Mouse (Mus musculus): ENCODE results near the gene Gjb4.

DNA sequence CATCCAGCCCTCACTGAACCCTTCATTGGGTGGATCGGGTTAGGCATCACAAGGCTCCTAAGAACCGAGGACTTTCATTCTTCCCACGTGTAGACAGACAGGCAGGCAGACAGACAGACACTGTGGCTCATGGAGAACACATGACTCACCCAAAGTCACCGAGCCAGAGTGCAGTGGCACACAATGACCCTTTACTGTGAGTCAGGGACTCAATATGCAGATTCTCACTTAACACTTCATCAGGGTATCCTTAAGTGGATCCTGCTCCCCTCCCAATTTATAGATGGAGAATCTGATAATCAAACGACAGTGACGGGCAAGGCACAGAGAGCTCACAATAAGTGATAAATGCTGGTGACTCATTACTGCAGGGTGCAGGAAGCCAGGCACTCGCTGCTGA is 26.6 kb downstream of the Gjb4 start:
- TF ChIP-seq CTCF (IDR thresholded peaks at IDR 0.05; ENCODE audit: borderline replicate concordance, insufficient read depth, low read length) (no peak), POLR2A (IDR thresholded peaks at IDR 0.05; ENCODE audit: low read depth, low read length) (no peak)

Data from embryonic fibroblast, embryonic 13.5 days (primary cell).